Mouse (Mus musculus) heart, embryonic 10.5 days (tissue): Measurements from ENCODE around the gene Cbfa2t2. TPM values are rescaled to one million over a fixed set of nuclear protein-coding genes. Genes with fewer than 3 reads are reported as not detected.

Source experiments
- DNase-seq: peaks from one replicate; pipeline ENCODE4 v3.0.0-alpha.2; 2017; ENCODE audit warnings: low spot score
- H3K27ac ChIP-seq: fragments of 300-500 bp; sonication (generic); 2 replicates; pipeline ENCODE4 v1.5.1; 2016; ENCODE audit warnings: mild to moderate bottlenecking
- H3K27me3 ChIP-seq: fragments of 300-500 bp; sonication (generic); 2 replicates; pipeline ENCODE4 v1.6.1; 2016; ENCODE audit warnings: mild to moderate bottlenecking; ENCODE audit not compliant: poor library complexity, insufficient read depth, severe bottlenecking
- H3K36me3 ChIP-seq: fragments of 300-500 bp; sonication (generic); 2 replicates; pipeline ENCODE4 v1.6.1; 2016; ENCODE audit warnings: mild to moderate bottlenecking, moderate library complexity
- H3K4me1 ChIP-seq: fragments of 300-500 bp; sonication (generic); 2 replicates; pipeline ENCODE4 v1.6.1; 2016; ENCODE audit warnings: mild to moderate bottlenecking
- H3K4me3 ChIP-seq: fragments of 300-500 bp; sonication (generic); 2 replicates; pipeline ENCODE4 v1.5.1; 2016; ENCODE audit warnings: mild to moderate bottlenecking, moderate library complexity
- H3K9me3 ChIP-seq: fragments of 300-500 bp; sonication (generic); 2 replicates; pipeline ENCODE4 v1.6.1; 2016; ENCODE audit warnings: mild to moderate bottlenecking, moderate library complexity
- WGBS: fragments of 180-500 bp; shearing (Covaris S2); methylation state at CpG from one replicate; pipeline ENCODE4 v1.1.7; 2016; 5-methylcytosine and 5-hydroxymethylcytosine counted together
- polyA plus RNA-seq: library from polyadenylated mRNA; unstranded; fragments of >200 nt; fragmentation: Nextera tagmentation; extraction: Ambion mirVana; gene quantifications from 2 replicates; pipeline ENCODE4 v1.2.1, GENCODE M21; 2016

Gene Cbfa2t2
- polyA plus RNA-seq, 1 experiment from 2014 or later = 44.6 TPM

DNA sequence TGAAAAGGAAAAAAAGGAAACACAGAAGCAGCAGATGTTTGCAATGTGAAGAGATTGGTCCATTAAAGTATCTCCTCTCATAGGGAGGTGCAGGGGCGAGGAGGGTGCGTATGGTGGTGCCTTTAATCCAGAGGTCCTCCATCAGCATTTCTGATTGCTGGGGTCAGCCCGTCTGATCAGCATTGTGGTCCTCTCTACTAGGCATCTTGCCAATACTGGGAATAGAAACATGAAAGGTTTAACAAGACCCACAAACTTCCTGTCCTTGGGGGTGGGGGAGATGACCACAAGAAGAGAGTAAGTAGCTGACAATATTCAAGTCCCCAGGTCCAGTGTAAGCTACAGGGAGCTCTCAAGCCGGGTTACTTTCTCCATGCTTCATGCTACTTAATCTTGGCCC is 134.4 kb downstream of the Cbfa2t2 start:
- Histone ChIP-seq H3K36me3 (no peaks in the 10 kb centered on the region), H3K27me3 (no peaks in the 10 kb centered on the region), H3K9me3 (no peaks in the 10 kb centered on the region), H3K4me3 (0 out of 2 replicates have a peak overlapping the region, but pooled peaks have one; percentile 85), H3K27ac (no peak overlapping the region), H3K4me1 (peaks cover 42% of the 10 kb centered on the region)
- DNase-seq = no peak
- 65% methylated on average over 4 of the region's 4 CpGs for WGBS

DNA sequence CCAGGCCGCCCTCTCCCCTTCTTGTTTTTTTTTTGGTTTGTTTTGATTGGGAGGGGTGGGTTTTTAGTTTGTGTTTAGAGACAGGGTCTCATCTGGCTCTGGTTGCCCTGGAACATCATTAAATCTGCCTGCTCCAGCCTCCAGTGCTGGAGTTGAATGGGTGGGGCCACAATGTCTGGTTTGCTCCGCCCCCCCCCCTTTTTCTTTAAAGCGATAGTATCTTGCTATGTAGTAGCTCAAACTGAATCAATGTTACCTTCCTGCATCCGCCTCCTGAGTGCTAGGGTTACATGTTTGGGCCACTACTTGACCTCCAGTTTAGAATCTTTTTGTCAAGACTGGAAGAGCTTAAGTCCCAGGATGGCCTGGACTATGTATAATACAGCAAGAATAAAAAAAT is 135.0 kb downstream of the Cbfa2t2 start:
- WGBS = 71% methylated on average over 4 of the region's 4 CpGs

DNA sequence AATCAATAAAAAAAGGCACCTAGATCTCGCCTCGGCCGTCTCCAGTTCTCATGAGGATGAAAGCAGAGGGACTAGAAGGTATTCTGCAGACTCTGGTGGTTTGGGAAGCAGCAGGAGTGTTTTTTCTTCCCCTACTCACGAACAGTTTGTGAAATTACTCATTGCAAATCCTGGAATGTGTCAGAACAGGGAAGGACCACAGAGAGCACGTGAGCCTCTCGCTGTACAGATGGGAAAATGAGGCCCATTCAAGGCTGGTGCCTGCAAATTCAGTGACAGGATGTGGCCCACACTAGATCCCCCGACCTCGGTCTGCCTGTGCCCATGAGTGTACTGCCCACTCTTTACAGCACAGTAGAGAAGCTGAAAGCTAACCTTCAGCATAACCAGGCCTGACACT is 135.7 kb downstream of the Cbfa2t2 start:
- no peak for DNase-seq
- 82% methylated on average over 8 of the region's 8 CpGs for WGBS
- 0 out of 2 replicates have a peak, but pooled peaks cover 2% of the 10 kb centered on the region for H3K27me3 ChIP-seq
- H3K4me1 ChIP-seq = peaks cover 29% of the 10 kb centered on the region
- no peaks in the 10 kb centered on the region for H3K36me3 ChIP-seq
- H3K9me3 ChIP-seq = no peaks in the 10 kb centered on the region
- H3K4me3 ChIP-seq = no peak overlapping the region
- H3K27ac ChIP-seq = no peak overlapping the region

More for the DNA sequence above, 135.0 kb downstream of the Cbfa2t2 start:
- Histone ChIP-seq H3K4me1 (peaks cover 36% of the 10 kb centered on the region), H3K36me3 (no peaks in the 10 kb centered on the region), H3K4me3 (no peak overlapping the region), H3K27ac (no peak overlapping the region), H3K9me3 (no peaks in the 10 kb centered on the region), H3K27me3 (no peaks in the 10 kb centered on the region)
- DNase-seq = no peak

DNA sequence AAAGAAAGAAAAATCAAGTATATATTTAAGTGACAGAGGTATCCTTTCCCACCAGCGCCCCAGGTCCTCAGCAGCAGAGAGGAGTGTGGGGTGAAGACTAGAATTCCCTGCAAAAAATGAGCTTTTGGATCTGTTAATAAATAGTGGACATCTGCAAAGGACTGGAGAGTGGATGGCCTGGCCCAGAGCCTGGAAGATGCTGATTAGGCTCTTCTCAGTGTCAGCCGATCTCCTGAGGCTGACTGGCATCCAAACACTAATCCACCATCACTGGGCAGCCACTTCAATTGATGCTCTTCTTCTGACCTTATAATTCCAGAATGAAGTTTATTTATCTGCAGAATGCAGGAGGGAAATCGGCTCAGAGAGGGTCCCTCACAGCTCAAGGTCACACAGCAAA is 136.7 kb downstream of the Cbfa2t2 start:
- WGBS = 84% methylated on average over 3 of the region's 3 CpGs
- H3K4me3 ChIP-seq = no peak overlapping the region
- no peak for DNase-seq
- H3K9me3 ChIP-seq = no peaks in the 10 kb centered on the region
- H3K4me1 ChIP-seq = peaks cover 27% of the 10 kb centered on the region
- H3K27me3 ChIP-seq = 0 out of 2 replicates have a peak, but pooled peaks cover 3% of the 10 kb centered on the region
- H3K27ac ChIP-seq = no peak overlapping the region
- no peaks in the 10 kb centered on the region for H3K36me3 ChIP-seq

DNA sequence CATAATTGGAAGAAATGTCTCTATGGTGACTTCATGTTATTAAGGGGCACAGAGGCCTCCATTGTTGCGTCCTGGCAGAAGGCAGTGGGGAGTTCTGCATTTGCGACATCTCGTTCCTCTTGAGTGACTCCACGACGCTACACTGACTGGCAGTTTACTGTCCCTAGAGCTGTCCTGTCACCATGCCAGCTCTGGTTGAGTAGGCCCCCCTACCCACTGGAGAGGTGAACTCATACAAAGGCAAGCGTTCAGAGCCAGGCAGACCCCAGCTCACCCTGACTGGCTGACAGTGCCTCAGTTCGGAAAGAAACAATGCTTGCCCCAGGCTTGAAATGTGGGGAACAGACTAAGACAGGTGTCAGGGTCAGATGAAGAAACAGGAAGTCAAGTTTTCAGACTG is 138.0 kb downstream of the Cbfa2t2 start:
- 75% methylated on average over 7 of the region's 7 CpGs for WGBS
- H3K36me3 ChIP-seq = no peaks in the 10 kb centered on the region

DNA sequence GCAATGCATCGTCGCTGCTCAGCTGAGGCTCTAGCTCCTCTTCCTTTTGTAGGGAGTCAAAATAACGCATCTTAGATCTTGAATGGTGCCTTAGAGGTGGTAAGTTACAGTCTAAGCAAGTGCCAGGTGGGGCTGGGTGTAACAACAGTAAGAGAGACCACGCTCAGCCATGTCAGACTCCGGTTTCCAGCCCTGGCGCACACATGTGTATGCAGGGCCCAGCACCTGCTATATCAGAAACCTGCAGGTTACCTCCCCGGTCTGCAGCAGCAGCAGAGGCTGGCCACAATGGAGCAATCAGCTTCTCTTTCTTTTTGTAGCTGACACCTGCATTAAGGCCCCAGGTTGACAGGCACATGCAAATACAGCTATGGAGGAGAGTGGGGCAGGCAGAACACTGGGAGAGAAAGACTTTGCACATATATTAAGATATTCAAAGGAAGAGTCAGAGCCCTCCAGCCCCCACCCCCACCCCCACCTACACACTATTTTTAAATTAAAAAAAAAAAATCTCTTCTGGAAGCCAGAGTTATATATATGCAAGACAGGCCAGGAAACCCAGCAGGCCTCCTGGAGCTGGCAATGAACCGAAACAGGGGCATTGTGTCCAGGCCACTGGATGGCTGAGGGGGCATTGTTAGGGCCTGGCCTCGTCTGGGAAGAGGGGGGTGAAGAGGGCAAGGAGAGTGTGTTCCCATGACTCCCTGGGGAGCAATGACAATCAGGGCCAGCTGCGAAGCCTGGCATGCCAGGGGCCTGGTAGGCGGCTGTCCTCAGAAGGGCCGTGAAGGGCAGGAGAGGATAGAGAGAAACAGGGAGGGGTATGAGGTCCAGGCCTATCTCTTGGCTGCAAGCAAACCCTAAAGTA is 140.8 kb downstream of the Cbfa2t2 start:
- H3K36me3 ChIP-seq = no peaks in the 10 kb centered on the region
- no peak overlapping the region for H3K4me3 ChIP-seq
- DNase-seq = no peak
- no peak overlapping the region for H3K27ac ChIP-seq
- H3K27me3 ChIP-seq = 0 out of 2 replicates have a peak, but pooled peaks cover 3% of the 10 kb centered on the region
- 57% methylated on average over 12 of the region's 12 CpGs for WGBS
- H3K9me3 ChIP-seq = no peaks in the 10 kb centered on the region
- 0 out of 2 replicates have a peak, but pooled peaks cover 4% of the 10 kb centered on the region for H3K4me1 ChIP-seq

More for the DNA sequence above, 138.0 kb downstream of the Cbfa2t2 start:
- no peaks in the 10 kb centered on the region for H3K9me3 ChIP-seq
- 0 out of 2 replicates have a peak, but pooled peaks cover 3% of the 10 kb centered on the region for H3K27me3 ChIP-seq
- DNase-seq = no peak
- H3K27ac ChIP-seq = no peak overlapping the region
- H3K4me1 ChIP-seq = peaks cover 15% of the 10 kb centered on the region; the same call in 1 of the 2 replicates
- no peak overlapping the region for H3K4me3 ChIP-seq

DNA sequence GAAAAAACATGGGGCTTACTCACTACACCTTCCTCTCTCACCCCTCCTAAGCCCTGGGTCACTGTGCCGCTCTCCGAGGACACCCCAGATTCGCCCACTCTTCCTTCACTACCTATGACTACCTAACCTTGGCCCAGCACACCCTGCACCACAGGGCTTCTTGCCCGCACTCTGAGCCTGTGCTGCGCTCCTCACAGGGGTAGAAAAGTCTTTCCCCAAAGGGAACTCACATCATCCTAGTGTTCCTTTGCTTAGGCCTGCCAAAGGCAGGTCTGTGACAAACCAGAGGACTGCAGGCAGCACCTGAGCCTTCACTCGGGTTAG is 141.4 kb downstream of the Cbfa2t2 start:
- no peak for DNase-seq
- Histone ChIP-seq H3K4me3 (no peak overlapping the region), H3K27ac (no peak overlapping the region), H3K36me3 (no peaks in the 10 kb centered on the region), H3K9me3 (no peaks in the 10 kb centered on the region), H3K27me3 (0 out of 2 replicates have a peak, but pooled peaks cover 3% of the 10 kb centered on the region), H3K4me1 (0 out of 2 replicates have a peak, but pooled peaks cover 4% of the 10 kb centered on the region)
- WGBS = 88% methylated on average over 6 of the region's 6 CpGs

DNA sequence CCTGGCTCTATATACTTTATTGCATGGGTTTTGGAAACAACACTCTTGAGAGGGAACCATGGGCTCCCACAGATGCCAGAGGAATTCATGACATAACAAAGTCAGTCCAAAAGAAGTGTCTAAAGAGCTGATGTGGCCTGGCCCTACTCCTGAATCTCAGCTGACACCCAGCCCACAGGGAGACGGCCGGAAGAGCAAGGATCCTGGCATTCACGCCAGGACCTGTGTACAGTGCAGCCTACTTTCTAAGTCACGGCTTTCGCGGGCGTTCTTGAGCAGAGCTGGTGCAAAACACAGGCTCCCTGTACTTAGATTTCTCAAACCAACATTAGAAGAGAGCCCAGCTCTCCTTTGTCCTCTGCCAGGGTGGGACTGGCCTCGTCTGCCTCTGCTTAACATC is 144.3 kb downstream of the Cbfa2t2 start:
- 67% methylated on average over 8 of the region's 8 CpGs for WGBS
- Histone ChIP-seq H3K27ac (no peak overlapping the region), H3K4me3 (no peak overlapping the region), H3K9me3 (no peaks in the 10 kb centered on the region), H3K27me3 (0 out of 2 replicates have a peak, but pooled peaks cover 3% of the 10 kb centered on the region), H3K36me3 (no peaks in the 10 kb centered on the region), H3K4me1 (peaks cover 21% of the 10 kb centered on the region)
- no peak for DNase-seq

DNA sequence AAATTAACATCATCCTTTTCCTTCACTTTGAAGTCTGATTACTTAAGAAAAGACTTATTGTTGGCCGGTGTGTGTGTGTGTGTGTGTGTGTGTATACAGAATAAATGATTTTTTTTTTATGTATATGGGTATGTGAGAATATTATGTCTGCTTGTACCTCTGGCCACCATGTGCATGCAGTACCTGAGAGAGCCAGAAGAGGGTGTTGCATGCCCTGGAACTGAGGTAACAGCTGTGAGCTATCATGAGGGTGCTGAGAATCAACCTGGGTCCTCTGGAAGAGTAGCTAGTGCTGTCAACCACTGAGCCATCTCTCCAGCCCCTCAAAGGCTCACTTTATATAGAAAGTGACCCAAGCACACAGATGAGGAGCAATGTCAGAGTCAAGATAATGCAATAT is 145.1 kb downstream of the Cbfa2t2 start:
- no peak for DNase-seq

DNA sequence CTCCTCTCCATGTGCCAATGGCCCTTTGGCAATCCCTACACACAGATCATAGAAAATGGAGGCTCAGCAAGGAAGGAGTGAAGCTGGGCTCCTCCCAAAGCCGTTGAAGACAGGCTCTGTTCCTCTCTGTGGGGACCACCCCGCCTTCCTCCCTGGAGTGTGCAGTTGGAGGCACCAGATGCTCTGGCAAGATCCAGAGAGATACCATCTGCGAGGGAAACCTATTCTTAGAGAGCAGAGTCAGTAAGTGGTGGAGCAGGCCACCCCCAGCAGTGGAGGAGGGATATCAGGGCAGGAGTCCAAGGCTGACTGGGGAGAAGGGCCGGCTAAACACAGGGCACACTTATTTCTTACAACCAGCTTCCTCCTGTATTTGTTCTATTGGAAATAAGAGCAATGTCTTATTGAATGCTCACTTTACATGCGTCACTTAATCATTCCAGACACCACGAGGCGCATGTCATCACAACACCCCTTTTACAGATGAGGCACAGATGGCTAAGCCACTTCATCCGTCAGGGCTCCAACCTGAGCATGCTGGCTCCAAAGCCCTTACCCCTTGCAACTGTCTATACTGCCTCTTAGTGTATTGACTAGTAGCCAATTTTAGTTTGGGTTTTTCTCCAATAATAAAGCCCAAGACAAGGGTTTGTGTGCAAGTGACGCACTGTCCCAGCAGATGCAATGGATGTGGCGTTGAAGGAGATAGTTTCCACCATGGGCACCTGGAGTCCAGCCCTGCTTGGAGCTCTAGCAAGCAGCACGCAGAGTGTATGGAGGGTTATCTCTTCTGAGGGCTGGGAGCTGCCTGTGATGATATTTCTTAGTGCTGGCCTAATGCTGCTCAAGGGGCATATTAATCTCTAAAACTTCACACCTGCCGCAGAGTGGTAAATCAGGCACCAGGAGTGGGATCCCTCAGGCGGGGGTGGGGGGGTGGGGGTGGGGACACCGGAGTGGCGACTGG is 147.9 kb downstream of the Cbfa2t2 start:
- DNase-seq = no peak
- WGBS = 49% methylated on average over 15 of the region's 15 CpGs
- no peaks in the 10 kb centered on the region for H3K9me3 ChIP-seq

More for the DNA sequence above, 145.1 kb downstream of the Cbfa2t2 start:
- Histone ChIP-seq H3K27me3 (0 out of 2 replicates have a peak, but pooled peaks cover 3% of the 10 kb centered on the region), H3K27ac (no peak overlapping the region), H3K36me3 (no peaks in the 10 kb centered on the region; the same call in 1 of the 2 replicates), H3K4me3 (no peak overlapping the region), H3K4me1 (peaks cover 21% of the 10 kb centered on the region), H3K9me3 (no peaks in the 10 kb centered on the region)
- WGBS = 94% methylated on average over 1 of the region's 1 CpGs

DNA sequence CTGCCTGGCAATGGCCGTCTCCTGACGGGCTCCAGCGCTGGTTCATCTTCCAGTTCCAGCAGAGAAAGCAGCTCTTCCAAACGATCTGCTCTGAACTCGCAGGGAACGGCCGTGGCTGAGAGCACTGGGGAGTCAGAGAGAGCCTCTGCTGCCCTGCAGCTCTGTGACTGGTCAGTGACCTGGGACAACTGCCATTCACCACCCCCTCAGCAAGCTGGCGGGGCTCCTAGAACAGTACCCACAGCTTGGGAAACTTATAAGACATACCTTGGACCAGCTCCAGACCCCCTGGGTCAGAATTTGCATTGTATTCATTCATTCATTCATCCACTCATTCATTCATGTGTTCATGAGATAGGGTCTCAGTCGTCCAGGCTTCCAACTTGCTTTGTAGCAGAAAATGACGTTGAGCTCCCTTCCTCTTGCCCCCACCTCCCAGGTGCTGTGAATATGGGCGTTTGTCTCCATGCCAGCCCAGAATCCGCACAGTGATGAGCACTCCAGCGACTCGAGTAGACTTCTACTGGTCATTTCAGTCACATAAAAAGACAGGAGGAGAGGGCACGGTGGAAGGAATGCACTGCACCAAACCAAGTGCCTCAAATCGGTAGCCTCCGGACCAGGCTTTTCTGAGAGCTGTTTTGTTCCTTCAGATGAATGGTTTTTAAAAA is 148.8 kb downstream of the Cbfa2t2 start:
- Histone ChIP-seq H3K4me3 (no peak overlapping the region), H3K4me1 (peaks cover 17% of the 10 kb centered on the region), H3K9me3 (no peaks in the 10 kb centered on the region), H3K27ac (no peak overlapping the region), H3K36me3 (no peaks in the 10 kb centered on the region; the same call in 1 of the 2 replicates), H3K27me3 (no peaks in the 10 kb centered on the region)
- 62% methylated on average over 17 of the region's 17 CpGs for WGBS
- DNase-seq = no peak

More for the DNA sequence above, 147.9 kb downstream of the Cbfa2t2 start:
- no peak overlapping the region for H3K4me3 ChIP-seq
- peaks cover 17% of the 10 kb centered on the region for H3K4me1 ChIP-seq
- no peaks in the 10 kb centered on the region; the same call in 1 of the 2 replicates for H3K36me3 ChIP-seq
- no peak overlapping the region for H3K27ac ChIP-seq
- no peaks in the 10 kb centered on the region for H3K27me3 ChIP-seq

DNA sequence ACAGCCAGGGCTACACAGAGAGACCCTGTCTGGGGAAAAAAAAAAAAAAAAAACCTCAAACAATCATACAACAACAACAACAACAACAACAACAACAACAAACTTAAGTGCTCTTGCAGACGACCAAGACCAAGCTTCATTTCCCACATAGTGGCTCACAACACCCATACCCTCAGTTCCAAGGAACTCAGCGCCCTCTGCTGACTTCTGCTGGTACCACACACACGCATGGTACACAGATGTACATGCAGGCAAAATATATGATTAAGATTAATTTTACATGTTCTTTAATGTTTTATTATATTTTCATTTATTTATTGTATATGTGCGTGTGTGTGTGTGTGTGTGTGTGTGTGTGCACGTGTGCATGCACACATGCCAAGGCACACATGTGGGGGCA is 150.1 kb downstream of the Cbfa2t2 start:
- Histone ChIP-seq H3K27ac (no peak overlapping the region), H3K4me3 (no peak overlapping the region), H3K9me3 (no peaks in the 10 kb centered on the region), H3K36me3 (no peaks in the 10 kb centered on the region; the same call in 1 of the 2 replicates), H3K27me3 (no peaks in the 10 kb centered on the region), H3K4me1 (peaks cover 17% of the 10 kb centered on the region)
- WGBS = 66% methylated on average over 5 of the region's 5 CpGs
- DNase-seq = no peak
